Mouse (Mus musculus): Measurements from ENCODE around the gene Klhl31. TPM values are rescaled to one million over a fixed set of nuclear protein-coding genes. Genes with fewer than 3 reads are reported as not detected.

Klhl31 gene
- total RNA-seq, 2 experiments from 2014 or later, result not detected

DNA sequence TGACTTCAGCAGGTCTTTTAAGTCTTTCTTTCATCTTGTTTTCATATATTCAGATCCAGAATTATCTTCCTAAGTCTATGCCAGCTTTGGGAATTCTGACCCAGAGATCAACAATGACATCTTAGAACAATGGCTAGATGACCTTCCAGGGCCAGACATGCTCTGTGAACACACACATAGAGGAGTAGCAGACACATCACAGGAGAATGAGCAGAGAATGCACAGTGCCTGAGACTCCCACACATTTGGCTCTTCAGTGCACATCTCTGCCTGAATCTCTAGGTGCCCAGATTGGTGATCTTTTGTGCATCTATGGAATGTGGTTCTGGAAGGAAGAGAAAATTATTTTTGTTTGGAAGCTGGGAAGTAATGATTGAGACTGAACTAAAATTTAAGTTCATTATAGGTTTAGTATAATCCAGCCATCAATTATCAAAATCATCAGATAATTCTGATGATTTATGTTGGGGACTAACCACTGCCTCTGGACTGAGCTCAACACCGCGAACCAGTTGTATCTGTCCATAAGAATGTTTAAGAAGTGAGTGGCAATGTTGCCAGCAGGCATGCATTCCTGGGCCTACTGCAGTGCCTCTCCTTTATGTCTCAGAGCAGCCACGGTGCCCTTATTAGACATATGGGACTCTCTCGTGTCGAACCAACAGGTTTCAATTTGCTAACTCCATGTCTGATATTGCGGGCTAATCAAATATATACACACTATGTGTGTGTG, 12.8 kb upstream of the Klhl31 start:
- DNase-seq (ENCODE audit: low spot score in 2 of 2), result no peak

DNA sequence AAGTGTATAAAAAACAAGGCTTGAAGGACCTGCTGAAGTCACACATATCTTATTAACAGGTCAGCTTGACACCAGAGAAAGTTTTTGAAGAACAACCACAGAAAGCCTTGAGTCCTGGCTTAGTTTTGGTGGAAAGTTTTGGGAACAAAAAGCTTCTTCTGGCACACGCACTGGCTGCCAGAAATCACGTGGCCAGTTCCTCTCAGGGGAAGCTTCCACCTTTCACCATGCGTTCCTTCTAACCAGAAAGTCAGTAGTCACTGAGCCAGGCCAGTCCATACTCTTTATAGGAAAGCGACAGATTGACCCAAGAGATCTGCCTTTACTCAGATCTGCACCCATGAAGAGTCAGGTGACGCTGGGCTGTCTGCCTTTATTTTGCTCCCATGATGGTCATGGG, 12.1 kb upstream of the Klhl31 start:
- no peak for DNase-seq (ENCODE audit: low spot score in 2 of 2)

DNA sequence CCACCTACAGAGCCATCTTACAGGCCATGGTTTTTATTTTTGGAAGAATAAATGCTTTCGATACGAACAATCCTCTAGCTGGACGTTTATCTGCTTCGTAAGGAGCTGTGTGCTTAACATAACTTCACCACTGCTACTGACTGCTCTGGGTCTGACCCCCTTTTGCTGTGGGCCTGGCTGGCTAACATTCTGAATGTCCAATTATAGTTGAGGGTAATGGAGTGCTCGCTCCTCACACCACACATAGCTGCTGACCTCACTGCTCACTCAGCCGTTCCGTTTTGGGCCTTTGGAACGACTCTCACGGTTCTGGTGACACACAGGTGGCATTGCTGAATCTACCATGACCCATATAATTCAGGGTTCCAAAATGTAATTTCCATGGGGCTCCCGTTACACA, 7.6 kb upstream of the Klhl31 start:
- DNase-seq (ENCODE audit: low spot score in 2 of 2), result no peak

DNA sequence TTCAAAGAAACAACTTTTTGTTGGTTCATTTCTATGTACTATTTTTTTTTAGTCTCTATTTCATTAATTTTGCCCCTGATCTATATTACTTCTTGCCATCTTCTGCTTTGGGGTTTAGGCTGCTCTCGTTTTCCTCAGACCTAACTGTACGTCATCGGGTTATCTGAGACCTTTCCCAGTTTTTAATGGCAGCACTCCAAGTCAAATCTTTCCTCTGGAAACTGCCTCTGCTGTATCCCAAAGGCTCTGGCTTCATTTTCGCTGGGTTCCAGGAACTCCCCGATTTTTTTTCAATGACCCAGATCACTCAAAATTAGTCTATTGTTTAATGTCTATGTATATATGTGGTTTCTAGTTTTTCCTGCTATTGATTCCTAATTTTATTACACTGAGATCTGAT, 6.6 kb upstream of the Klhl31 start:
- no peak for DNase-seq (ENCODE audit: low spot score in 2 of 2)

DNA sequence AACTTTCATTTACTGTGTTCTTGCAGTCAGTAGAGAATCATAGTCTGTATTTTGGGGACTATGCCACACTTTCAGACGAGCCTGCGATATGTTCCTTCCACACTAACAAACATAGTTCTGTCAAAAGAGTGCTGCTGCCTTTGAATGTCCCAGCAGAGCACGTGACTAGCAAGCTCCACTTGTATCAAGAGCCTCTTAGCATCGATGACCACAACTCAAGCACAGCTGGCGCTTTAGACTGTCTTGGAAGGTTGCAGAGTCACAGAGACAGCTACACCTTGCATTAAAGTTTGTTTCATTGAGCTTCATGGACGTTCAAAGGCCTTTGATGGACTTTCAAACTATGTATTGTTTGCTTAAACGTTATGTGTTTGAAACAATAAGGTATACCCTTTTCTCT, 5.5 kb upstream of the Klhl31 start:
- no peak for DNase-seq (ENCODE audit: low spot score in 2 of 2)

DNA sequence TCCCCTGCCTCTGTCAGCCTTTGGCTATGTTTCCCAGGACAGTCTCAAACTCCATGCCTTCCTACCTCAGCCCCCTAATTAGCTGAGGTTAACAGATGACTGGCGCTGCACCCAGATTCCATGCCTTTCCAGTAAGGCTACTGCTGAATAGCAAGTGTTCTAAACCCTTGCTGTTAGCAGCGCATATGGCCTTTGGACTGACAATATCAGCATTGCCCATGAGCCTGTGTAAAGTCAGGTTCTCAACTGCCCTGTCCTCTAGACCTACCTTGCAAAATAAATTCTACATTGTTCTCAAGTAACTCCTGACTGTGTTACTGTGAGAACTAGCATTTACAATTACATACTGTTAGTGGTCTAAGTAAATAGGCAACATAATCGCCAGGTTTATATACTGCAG, 3.9 kb upstream of the Klhl31 start:
- no peak for DNase-seq (ENCODE audit: low spot score in 2 of 2)

DNA sequence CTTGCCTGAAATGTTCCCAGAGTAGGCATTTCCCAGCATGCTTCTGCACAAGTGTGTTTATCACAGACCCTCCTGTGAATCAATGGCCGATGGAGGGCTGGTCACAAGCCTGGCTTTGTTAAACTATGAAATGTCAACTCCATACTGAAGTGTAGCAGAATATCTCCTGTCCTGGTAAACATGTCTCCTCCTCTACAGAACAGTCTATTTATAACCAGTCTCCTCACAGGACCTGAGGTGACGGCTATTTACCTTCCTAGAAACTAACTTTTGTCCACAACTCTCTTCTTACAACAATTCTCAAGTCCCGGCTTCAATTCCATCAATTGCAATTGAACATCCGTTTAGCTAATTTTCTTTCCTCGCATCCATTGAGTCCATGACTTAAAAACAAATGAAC, 297 bp upstream of the Klhl31 start:
- no peak for DNase-seq (ENCODE audit: low spot score in 2 of 2)

DNA sequence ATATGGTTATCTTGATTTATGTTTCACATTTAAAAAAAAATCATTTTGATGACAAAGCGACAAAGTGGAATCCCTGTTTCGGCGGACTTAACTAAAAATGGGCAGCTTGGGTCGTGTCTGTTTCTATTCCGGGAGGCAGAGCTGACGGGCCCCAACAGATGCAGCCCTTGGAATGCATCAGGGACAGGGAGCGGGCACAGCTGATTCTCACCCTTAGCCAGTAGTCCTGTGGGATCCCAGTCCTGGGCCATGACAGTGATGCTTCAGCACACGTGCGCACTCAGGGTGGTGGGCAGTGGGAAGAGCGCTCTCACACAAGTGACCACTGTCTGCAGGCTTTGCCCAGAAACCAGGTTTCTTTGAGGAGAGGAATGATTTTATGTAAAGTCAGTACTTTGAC, 1.1 kb downstream of the Klhl31 start:
- DNase-seq (ENCODE audit: low spot score in 2 of 2), result no peak

DNA sequence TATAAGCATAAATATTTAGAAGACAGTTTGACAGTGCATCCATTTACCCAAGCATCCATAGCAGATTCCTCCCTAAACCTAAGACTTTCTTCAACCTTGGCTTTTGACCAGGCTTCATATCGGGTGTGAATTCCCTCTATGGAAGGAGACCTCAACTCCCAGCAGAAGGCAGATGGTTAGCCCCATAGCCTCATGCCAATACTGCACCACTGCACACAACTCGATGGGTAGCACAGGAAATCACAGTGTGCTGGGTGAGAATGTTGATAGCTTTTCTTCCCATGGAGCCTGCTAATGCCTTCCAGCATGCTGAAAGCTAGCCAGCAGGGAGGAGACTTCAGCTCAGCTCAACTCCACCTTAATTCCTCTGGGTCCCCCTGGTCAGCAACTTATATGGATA, 8.9 kb downstream of the Klhl31 start:
- DNase-seq (ENCODE audit: low spot score in 2 of 2), result no peak

DNA sequence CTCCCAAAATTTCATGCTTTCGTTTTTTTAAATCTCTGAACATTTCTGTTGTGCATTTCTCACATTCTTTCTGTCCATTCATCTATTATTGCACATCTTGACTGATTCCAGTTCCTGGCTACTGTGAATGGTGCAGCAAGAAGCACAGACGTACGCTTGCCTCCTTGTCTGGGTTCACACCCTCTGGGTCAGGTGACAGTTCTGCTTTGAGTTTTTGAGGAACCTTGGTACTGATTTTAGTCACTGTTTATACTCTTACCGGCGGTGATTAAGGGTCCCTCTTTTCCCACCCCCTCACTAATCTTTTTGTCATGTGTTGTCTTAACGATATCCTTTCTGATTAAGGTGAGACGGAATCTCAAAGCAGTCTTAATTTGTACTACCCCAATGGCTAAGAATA, 15.5 kb downstream of the Klhl31 start:
- no peak for DNase-seq (ENCODE audit: low spot score in 2 of 2)

DNA sequence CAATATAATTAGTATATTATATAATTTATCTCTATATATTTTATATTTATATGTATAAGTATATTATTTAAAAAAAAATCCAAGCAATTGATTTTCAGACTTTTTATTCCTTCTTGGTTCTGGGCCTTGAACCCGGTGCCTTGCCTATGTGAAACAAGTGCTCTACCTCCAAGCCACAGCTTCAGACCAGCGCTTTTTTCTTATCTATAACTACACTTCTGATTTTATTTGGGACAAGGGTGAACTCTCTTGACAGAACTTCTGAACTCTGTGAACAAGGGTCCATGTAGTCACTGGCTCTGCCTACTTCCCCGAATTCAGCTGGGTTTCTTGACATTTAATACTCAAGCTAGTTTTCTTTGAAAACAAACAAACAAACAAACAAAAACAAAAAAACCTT, 17.6 kb downstream of the Klhl31 start:
- no peak for DNase-seq (ENCODE audit: low spot score in 2 of 2)

DNA sequence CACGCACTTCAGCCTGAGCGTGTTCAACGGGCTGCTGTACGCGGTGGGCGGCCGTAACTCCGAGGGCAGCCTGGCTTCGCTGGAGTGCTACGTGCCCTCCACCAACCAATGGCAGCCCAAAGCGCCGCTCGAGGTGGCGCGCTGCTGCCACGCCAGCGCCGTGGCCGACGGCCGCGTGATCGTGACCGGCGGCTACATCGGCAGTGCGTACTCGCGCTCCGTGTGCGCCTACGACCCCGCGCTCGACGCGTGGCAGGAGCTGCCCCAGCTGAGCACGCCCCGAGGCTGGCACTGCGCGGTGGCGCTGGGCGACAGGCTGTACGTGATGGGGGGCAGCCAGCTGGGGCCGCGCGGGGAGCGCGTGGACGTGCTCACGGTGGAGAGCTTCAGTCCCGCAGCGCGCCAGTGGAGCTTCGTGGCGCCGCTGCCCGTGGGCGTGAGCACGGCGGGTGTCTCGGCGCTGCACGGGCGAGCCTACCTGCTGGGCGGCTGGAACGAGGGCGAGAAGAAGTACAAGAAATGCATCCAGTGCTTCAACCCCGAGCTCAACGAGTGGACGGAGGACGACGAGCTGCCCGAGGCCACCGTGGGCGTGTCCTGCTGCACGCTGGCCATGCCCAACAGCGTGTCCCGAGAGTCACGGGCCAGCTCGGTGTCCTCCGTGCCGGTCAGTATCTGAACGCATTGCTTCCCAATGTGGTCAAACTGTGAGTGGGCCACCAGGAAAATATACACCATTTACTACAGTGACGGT, 19.1 kb downstream of the Klhl31 start:
- DNase-seq (ENCODE audit: low spot score in 2 of 2), result peak; percentile 4 to 32

DNA sequence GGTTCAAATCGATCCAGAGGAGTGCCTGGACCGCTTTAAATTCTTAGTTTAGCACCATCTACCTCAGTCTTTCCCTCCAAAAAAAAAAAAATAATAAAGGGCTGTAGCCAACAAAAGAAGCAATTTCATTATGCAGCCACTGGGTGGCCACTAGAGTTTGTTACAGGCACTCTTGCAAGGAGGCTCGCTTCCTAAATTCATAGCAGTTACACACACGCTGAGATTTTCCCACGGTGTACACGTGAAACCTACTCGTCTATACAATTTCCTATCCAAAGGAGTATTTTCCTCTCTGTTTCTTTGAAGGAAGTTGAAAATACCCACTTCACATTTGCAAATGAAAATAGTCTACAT, 19.6 kb downstream of the Klhl31 start:
- peak; percentile 13 to 54 for DNase-seq (ENCODE audit: low spot score in 2 of 2)

DNA sequence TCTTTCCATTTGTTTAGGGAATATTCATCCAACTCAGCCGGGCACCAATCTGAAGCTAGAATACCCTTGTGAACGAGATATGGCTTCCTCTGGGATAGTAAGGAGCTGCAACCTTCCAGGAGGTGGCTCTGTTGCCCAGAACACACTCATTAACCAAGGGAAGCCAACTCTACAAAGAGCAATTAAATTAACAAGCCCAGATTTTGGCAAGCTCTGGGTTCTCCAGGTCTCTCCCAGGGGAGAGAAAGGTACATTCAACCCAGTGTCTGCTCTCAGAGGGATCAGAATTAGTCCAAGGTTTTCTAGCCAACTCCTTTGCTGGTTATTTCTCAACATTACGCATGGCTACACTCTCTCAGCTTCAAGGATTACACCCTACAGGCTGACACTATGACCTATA, 26.6 kb downstream of the Klhl31 start:
- peak in 1 of 2 experiments; percentile 4 for DNase-seq (ENCODE audit: low spot score in 2 of 2)

DNA sequence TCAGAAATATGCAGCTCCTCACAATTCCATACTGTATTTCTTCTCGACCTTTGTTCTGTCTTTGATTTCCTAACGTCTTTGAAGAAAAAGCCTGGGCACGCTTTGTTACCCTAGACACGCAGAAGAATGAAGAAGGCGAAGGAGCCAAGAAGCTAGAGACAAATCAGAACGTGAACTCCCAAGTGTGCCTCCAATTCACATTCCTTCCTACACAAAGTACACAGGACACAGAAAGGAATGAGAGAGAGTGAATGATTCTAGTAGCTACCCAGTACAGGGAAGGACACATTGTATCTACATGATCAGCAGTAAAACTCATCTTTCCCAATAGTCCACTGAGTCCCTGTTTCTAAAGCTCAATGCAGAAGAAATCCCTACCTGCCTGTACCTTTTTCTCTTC, 33.8 kb downstream of the Klhl31 start:
- DNase-seq (ENCODE audit: low spot score in 2 of 2), result no peak

DNA sequence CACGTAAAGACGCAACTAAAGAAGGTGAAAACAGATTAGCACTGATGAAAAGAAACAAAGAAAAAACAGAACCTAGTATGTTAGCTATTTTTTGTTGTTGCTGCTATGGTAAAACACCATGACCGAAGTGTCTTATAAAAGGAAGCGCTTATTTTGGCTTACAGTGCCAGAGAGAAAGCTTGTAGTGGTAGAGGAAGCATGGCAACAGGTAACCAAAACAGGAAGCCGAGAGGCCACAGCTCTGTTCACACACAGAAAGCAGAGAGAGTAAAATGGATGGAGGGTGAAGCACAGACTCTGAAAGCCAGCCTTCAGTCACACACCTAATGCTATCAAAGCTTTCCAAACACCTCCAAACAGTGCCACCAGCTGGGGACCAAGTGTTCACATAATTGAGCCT, 34.7 kb downstream of the Klhl31 start:
- DNase-seq (ENCODE audit: low spot score in 2 of 2), result no peak

DNA sequence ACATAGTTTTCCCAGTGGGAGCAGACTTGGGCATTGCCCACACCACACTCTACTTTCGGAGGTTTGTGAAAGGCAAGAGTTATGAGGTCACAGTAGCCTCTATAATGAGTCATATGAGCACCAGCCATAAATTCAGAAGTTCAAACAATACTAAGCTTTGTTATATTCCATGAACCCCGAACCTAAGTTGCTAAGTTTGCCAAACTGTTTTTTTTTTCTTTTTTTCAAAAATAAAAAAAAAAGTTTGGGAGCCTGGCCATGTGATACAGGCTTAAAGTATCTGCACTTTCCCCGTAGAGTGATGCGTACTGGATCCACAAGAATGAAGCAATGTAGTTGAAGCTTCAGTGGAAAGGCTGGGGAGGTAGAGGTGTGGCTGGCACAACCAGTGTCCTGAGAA, 36.9 kb downstream of the Klhl31 start:
- no peak for DNase-seq (ENCODE audit: low spot score in 2 of 2)

DNA sequence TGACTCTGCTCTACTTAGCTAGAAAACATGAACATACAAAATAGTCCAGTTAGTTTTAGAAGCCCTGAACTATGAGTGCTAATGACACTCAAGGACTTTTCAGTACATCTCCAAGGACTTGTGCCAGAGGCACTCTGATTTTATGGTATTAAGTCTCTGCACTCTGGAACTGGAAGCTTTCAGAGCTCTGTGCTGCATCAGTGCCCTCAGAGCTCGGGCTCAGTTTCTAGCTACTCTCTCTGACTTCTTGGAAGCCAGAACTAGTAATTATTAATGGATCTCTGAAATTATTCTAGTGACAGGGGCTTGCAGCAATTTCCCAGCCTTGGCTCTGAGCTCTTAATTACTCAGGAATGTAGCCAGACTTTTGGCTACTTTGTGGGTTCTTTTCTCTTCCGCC, 37.7 kb downstream of the Klhl31 start:
- DNase-seq (ENCODE audit: low spot score in 2 of 2), result no peak

DNA sequence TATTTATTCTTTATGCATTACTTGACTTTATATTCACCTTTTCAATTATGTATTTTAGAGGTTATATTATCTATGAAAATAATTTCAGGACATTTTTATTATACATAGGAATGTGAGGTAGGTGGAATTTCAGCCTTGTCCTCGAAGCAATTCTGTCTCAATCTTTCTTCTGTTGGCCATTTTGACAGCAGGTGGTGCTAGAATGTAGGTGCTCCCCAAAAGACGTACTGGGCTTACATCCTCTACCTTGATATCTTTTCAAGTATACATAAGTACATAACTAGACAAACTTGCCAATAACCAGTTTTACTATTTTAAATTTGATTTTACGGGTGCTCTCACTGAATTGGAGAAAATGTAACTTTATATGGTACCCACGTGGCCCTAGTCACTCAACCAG, 48.6 kb downstream of the Klhl31 start:
- no peak for DNase-seq (ENCODE audit: low spot score in 2 of 2)

DNA sequence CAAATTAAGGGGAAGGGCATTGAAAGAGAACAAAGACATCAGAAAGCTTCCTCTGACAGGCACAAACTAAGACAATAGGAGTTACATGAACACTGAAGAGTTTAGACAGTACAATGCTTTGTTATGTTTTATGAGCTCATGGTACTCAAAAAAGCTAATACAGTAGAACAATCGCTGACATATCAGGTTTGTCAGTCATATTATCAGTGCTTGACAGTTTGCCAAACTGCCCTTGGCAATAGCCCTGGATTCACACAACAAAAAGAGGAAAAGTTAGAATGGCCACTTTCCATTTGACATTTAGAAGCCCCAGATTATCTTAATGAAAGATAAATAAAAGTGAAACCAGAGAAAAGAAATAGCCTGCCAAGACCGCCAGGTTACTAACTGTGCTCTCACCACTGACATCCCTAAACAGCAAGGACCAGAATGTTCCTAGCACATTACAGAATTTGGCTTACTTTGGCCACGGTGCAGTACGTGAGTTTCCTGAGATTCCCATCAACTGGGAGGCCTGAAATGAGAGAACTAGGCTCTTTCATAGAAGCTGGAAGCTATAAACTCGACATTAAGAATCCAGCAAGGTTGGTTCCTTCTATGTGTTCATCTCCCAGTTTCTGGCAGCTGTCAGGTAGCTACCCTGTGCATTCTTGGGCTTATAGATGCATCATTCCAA, 49.7 kb downstream of the Klhl31 start:
- no peak for DNase-seq (ENCODE audit: low spot score in 2 of 2)

DNA sequence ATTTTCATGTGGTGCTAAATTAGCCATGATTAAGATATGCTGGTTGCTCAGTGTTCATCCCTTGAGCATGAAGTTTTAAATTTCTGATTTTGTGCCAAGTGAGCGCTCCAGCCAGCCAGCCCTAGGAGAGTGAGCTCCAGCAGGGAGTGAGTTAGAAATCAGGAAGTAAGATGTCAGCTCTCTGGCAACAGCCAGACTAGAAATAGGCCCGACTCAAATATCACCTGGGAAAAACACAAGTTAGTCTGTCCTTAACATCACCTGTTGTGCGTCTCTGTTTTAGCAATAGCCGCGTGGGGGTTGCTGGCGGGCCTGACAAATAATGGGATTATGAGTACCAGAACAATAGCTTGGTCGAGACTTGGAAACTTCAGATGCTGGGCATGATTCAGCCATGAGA, 56.4 kb downstream of the Klhl31 start:
- no peak for DNase-seq (ENCODE audit: low spot score in 2 of 2)

DNA sequence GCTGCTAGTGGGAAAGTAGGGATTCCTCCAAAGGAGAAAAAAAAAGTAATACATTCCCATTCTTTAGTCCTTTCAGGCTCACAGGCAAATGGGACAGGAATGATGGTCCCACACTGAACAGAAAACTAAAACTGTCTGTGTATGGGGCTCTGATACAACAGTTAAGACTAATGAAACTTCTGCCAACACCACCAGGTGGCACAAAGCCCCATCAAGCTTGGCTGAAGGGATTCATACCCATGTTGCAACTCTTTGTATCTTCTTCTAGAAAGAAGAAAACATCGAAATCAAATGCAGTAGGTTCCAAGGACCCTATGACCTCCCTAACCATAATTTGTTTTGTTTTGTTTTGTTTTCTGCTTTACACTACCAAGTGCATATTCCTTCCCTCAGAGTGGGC, 57.1 kb downstream of the Klhl31 start:
- no peak for DNase-seq (ENCODE audit: low spot score in 2 of 2)

DNA sequence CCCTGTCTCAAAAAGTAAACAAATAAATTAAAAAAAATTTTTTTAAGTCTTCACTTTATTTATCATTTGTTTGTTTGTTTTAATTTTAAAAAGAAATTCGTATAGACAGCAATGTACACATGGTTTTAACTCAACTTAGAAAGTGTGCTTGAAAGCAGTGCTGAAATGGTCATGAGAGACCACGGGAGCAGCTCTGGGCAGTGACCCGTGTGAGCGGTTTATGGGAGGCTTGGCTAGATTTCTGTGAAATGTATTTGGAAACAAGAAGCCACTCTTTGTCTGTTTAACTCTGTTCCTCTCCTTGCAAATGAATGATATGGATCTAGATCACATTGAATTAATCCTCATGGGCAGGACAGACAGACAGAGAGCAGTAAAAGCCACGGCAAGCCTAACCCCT, 59.3 kb downstream of the Klhl31 start:
- DNase-seq (ENCODE audit: low spot score in 2 of 2), result no peak

All from layer of hippocampus, adult 18-20 months (tissue).